Mouse (Mus musculus): ENCODE data around the gene Olfr1220.

Gene Olfr1220

DNA sequence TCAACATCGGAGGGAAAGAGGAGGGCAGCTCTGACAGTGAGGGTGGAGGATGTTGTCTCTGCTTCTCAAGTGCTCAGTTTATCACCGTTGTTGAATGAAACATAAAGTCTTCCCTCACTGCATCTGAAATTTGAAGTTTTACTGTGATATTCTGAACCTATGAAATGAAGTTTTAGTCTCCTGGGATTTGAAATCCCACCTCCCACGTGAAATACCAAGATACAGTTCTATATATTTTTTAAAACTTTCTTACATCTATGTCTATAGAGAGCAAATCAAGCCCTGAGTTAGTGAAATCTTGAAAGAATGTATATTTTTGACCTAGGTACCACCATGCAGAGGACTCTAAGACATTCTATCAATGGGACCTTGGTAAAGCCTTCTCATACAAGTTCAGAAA lies at the start of gene Olfr1220:
Gene Olfr1220 (minus strand): TSS at position 101 of the 400 bp plus-strand sequence.
- in situ Hi-C loops (cut with MseI, MboI), result no loop called here

DNA sequence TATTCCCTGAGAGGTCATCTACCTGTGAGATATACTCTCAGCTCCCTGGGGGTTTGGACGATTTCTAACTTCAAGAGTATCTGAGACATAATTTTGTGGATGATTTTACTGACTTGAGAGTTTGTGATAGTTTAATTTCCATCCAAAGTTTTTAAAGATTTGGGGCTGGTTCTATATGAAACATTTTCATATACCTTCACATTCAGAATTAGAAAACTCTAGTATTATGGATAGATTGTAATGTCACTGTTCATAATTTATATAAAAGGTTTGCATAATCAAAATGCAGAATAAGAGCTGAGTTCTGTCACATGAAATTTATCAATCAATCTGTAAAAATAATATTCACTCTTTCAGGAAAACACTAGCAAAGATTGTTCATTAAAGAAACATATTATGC lies 44.8 kb upstream of the Olfr1220 start, which contains the start of gene Olfr1223:
Gene Olfr1223 (minus strand): TSS at position 101 of the 400 bp plus-strand sequence.
- in situ Hi-C loops (cut with MseI, MboI), result no loop called here

DNA sequence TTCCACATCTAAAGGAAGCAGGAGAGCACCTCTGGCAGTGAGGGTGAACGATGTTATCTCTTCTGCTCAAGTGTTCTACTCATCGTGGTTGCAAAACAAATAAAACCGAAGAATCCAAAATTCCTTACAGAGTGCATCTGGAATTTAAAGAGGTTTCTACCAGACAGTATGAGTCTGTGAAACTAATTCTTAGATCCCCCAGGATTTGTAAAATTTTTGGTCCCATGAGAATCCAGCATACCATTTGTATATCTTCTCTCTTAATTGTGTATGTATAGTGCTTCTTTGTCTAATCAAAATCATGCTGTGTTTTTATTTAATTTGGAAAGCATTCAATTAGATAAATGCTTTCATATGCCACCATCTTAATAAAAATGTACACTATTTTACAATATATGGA lies 26.3 kb upstream of the Olfr1220 start, which contains the start of gene Olfr1222:
Gene Olfr1222 (minus strand): TSS at position 101 of the 400 bp plus-strand sequence.
- in situ Hi-C loops (cut with MseI, MboI), result no loop called here

DNA sequence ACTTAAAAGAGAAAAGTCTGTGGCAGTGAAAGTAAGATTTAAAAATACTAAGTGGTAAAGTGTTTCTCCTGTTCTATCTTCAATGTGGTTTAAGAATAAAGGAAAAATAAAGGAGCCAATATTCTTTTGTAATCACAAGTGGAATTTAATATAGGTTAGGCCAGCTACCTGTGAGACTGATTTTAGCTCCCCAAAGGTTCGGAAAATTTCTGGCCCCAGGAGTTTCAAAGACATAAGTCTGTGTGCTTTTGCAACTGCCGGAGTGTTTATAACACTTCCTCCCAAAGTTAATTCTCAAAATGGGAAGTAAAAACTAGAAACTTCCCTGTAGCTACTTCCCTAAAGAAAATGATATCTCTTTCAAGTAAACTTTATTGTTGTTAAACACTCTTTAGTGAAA lies 10.5 kb upstream of the Olfr1220 start, which contains the start of gene Olfr1221:
Gene Olfr1221 (minus strand): TSS at position 101 of the 400 bp plus-strand sequence.
- in situ Hi-C loops (cut with MseI, MboI), result no loop called here

DNA sequence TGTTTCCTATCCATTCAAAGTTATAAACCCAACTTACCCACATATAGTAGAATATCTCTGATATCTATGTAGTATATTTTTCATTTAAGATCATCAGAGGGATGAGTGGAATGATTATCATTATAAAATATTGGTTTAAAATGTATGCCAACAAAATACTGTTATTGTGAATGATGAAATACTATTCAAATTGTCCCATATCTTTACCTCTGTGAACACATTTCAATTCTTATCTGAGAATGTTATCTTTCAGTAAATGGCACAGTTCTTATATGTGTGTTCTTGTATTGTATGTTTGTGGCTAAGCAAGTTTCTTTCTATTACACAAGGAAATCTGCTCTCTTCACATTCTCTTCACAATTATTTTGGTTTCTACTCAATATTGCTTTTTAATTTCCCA lies 984 bp downstream of the Olfr1220 start:
- in situ Hi-C loops (cut with MseI, MboI), result no loop called here

DNA sequence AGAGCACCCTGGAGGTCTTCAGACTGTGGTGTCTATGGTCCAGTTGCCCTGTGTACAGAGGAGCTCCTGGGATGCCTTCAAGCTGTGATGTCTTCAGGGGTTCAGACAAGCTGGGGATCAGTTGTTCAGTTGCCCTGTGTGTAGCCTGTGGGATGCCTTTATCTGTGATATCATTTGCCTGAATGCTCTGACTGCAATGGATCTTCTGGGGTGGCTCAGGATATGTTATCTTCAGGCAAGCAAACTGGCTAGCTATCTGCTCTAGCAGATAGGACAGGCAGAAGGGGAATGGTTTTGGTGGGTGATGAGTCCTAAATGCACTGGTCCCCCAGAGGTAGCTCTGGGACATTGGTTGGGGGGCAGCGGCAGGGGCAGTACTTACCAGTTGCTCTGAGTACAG lies 12.8 kb downstream of the Olfr1220 start:
- in situ Hi-C loops (cut with MseI, MboI), result no loop called here

DNA sequence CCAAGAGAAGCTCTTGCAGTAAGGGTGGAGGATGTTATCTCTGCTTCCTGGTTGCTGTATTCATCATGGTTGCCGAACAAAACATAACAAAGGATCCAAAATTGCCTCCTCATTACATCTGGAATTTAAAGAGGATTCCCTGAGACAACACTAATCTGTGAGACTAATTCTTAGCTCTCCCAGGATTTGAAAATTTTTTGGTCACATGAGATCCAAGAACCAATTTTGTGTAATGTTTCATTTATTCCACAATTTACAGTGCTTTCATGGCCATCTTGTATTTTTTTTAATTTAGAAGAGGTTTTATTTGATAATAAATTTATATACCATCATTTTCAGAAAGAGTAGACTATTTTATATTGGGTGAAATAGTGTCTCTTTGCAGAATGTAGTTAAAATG lies 23.2 kb downstream of the Olfr1220 start, which contains the start of gene Olfr1219:
Gene Olfr1219 (minus strand): TSS at position 101 of the 400 bp plus-strand sequence.
- in situ Hi-C loops (cut with MseI, MboI), result no loop called here

DNA sequence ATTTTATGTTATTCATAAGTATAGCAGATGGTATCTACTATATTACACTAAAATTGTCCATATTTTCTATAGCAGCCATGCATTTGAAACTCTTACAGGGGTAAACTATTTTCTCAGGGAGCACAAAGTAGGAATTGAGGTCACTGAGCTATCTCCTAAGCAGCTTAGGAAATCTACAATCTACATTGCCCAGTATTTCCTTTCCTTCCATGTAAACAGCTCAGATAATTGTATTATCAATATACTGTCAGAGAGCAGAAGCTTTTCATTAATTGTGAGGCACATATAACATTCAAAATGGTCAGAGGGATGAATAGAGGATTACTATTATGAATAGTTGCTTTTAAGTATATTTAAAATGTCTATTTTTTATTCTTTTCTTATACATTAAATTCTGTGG lies 25.1 kb downstream of the Olfr1220 start:
- in situ Hi-C loops (cut with MseI, MboI), result no loop called here

DNA sequence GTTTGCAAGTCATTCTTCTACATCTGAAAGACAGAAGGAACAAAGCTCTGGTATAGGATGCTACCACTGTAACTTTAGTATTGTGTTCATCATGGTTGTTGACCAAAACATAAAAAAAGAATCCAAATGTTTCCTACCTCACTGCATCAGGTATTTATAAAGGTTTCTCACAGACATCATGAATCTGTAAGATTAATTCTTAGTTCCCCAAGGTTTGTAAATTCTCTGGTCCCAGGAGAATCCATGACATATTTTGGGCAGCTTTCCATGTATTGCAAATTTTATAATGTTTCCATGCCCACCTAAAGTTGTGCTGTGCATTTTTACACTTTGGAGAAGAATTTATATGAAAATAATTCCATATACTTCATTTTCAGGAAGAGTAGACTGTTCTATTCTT lies 45.5 kb downstream of the Olfr1220 start, which contains the start of gene Olfr1218:
Gene Olfr1218 (minus strand): TSS at position 101 of the 400 bp plus-strand sequence.
- in situ Hi-C loops (cut with MseI, MboI), result no loop called here

All from mouse trophoblast stem cell (cell line).